11 mouse cellular contexts compared by ENCODE assay signal in the genomic region with DNA sequence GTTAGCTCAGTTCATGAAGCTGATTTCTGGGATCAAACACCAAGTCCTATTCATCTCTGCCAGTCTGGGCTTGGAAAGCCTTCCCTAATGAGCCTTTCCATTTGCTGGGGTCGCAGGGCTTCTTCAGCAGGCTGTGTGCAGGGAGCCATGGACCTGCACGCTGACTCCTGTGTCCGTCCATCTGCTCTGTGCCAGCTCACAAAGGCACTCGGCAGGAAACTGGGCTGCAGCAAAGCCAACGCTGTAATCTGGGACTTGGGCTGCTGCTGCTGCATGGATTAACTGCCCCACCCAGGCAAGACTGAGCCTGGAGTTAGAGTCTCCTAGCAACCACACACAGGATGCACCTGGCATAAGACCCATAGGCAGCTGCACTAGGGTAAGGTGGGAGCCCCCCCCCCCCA. TPM values are rescaled to one million over a fixed set of nuclear protein-coding genes. Genes with fewer than 3 reads are reported as not detected.
DNase-seq lines count a peak whose midpoint lies in the region; ATAC-seq and TF ChIP-seq lines count a peak whose summit lies in the region.
"Had no signal": no experiment of that assay in that cellular context is flagged by ENCODE, and none has a peak within 500 bp of the region (broad histone marks: within the 10 kb centered on the region; RNA-seq: fewer than 3 reads in every experiment).

No protein-coding gene starts in this region.

- peak; percentile 17 for DNase-seq in thymus, adult 2 months
- DNase-seq in thymus, adult 18-20 months, result no peak
- DNase-seq in hindbrain, embryonic 14.5 days (ENCODE audit: low spot score), result no peak
- no peak for DNase-seq in yolk sac, embryonic 10.5 days (ENCODE audit: low spot score)
- DNase-seq in adrenal gland, adult (ENCODE audit: inconsistent age in 2 of 2, low spot score in 1 of 2), result no peak
- no peak for DNase-seq in lung, postnatal 25 days (ENCODE audit: low spot score)
- DNase-seq: adrenal gland, adult 8-10 months; heart, postnatal 36 days; lung, embryonic 14.5 days had no signal

- no peak overlapping the region for H3K4me3 ChIP-seq in thymus, adult 2 months (ENCODE audit: control insufficient read depth, insufficient read depth, low read length)
- H3K4me3 ChIP-seq in hindbrain, embryonic 14.5 days (replicated peaks; ENCODE audit: low read length), result no peak overlapping the region
- no peak overlapping the region for H3K4me3 ChIP-seq in midbrain, embryonic 16.5 days (ENCODE audit: low read depth, low read length)
- H3K4me3 ChIP-seq in heart, embryonic 11.5 days (ENCODE audit: low read depth, low read length), result no peak overlapping the region

- WGBS in thymus, adult 2 months, result 42% methylated on average over 5 of the region's 5 CpGs
- 6% methylated on average over 5 of the region's 5 CpGs for WGBS in hindbrain, embryonic 14.5 days
- 6% methylated on average over 5 of the region's 5 CpGs for WGBS in midbrain, embryonic 16.5 days
- WGBS in heart, embryonic 11.5 days (ENCODE audit: insufficient replicate concordance), result 60% methylated on average over 5 of the region's 5 CpGs

- no peak overlapping the region for H3K27ac ChIP-seq in thymus, adult 2 months (ENCODE audit: control insufficient read depth, insufficient read depth, low read length)
- H3K27ac ChIP-seq in hindbrain, embryonic 14.5 days, result no peak overlapping the region
- H3K27ac ChIP-seq in midbrain, embryonic 16.5 days (ENCODE audit: low read length), result peak overlapping the region; percentile 17; the same call in 1 of the 2 replicates
- H3K27ac ChIP-seq in heart, embryonic 11.5 days (ENCODE audit: low read depth, low read length), result no peak overlapping the region

- TF ChIP-seq CTCF in thymus, adult 2 months (IDR thresholded peaks at IDR 0.05; ENCODE audit: borderline replicate concordance, control insufficient read depth, extremely low read depth, insufficient read depth, low read length, poor library complexity), result no peak

- H3K27me3 ChIP-seq in thymus, adult 2 months (ENCODE audit: control insufficient read depth, insufficient read depth, low read length), result no peaks in the 10 kb centered on the region
- no peaks in the 10 kb centered on the region for H3K27me3 ChIP-seq in hindbrain, embryonic 14.5 days (ENCODE audit: control insufficient read depth, insufficient read depth, low read length)
- no peaks in the 10 kb centered on the region for H3K27me3 ChIP-seq in midbrain, embryonic 16.5 days (ENCODE audit: control insufficient read depth, insufficient read depth, low read depth, low read length)
- H3K27me3 ChIP-seq in heart, embryonic 11.5 days (ENCODE audit: control insufficient read depth, insufficient read depth, low read length), result peaks cover 2% of the 10 kb centered on the region; the same call in 1 of the 2 replicates

- no peak overlapping the region for H3K4me2 ChIP-seq in hindbrain, embryonic 14.5 days (replicated peaks)
- no peak overlapping the region for H3K4me2 ChIP-seq in midbrain, embryonic 16.5 days (ENCODE audit: low read length)
- H3K4me2 ChIP-seq in heart, embryonic 11.5 days, result no peak overlapping the region
- H3K4me2 ChIP-seq: lung, embryonic 14.5 days had no signal

- H3K9ac ChIP-seq in hindbrain, embryonic 14.5 days, result no peak overlapping the region
- peak overlapping the region; percentile 1 for H3K9ac ChIP-seq in midbrain, embryonic 16.5 days (ENCODE audit: low read depth, low read length)
- H3K9ac ChIP-seq in heart, embryonic 11.5 days (ENCODE audit: low read depth, low read length), result no peak overlapping the region
- H3K9ac ChIP-seq: lung, embryonic 14.5 days had no signal

- H3K9me3 ChIP-seq in hindbrain, embryonic 14.5 days (ENCODE audit: control insufficient read depth, low read length), result no peaks in the 10 kb centered on the region
- no peaks in the 10 kb centered on the region for H3K9me3 ChIP-seq in midbrain, embryonic 16.5 days (replicated peaks; ENCODE audit: control insufficient read depth, low read length, poor library complexity, severe bottlenecking)
- H3K9me3 ChIP-seq in heart, embryonic 11.5 days (replicated peaks; ENCODE audit: control insufficient read depth, low read length), result no peaks in the 10 kb centered on the region

- peaks cover 32% of the 10 kb centered on the region for H3K4me1 ChIP-seq in thymus, adult 2 months (replicated peaks; ENCODE audit: control insufficient read depth, insufficient read depth, low read length)
- peaks cover 12% of the 10 kb centered on the region for H3K4me1 ChIP-seq in hindbrain, embryonic 14.5 days (replicated peaks; ENCODE audit: control insufficient read depth, insufficient read depth, low read length)
- peaks cover 22% of the 10 kb centered on the region for H3K4me1 ChIP-seq in midbrain, embryonic 16.5 days (ENCODE audit: control insufficient read depth, insufficient read depth, low read length)
- peaks cover 14% of the 10 kb centered on the region for H3K4me1 ChIP-seq in heart, embryonic 11.5 days (ENCODE audit: control insufficient read depth, insufficient read depth, low read length)

- no peak for TF ChIP-seq POLR2A in thymus, adult 2 months (IDR thresholded peaks at IDR 0.05; ENCODE audit: control insufficient read depth, extremely low read depth, insufficient read depth, low read length, poor library complexity)

- ATAC-seq in hindbrain, embryonic 14.5 days (ENCODE audit: low FRiP score), result peak; percentile 32; the same call in 1 of the 2 replicates
- peak; percentile 43; the same call in 1 of the 2 replicates for ATAC-seq in midbrain, embryonic 16.5 days
- no peak for ATAC-seq in heart, embryonic 11.5 days (replicated peaks; ENCODE audit: insufficient number of reproducible peaks, low FRiP score, low TSS enrichment)

- peaks cover 12% of the 10 kb centered on the region for H3K36me3 ChIP-seq in thymus, adult 2 months (ENCODE audit: control insufficient read depth, insufficient read depth, low read length)
- peaks cover 14% of the 10 kb centered on the region for H3K36me3 ChIP-seq in hindbrain, embryonic 14.5 days (replicated peaks; ENCODE audit: control insufficient read depth, insufficient read depth)
- H3K36me3 ChIP-seq in midbrain, embryonic 16.5 days (ENCODE audit: control insufficient read depth, insufficient read depth, low read length), result peaks cover 9% of the 10 kb centered on the region
- H3K36me3 ChIP-seq in heart, embryonic 11.5 days (ENCODE audit: control insufficient read depth, insufficient read depth, low read length), result peaks cover 8% of the 10 kb centered on the region; the same call in 1 of the 2 replicates

RNA-seq across cellular contexts. Expression of gene Ankrd40, which starts 16.2 kb away (rescaled TPM):
- 117 and 120 TPM in 2 replicates for polyA plus RNA-seq in thymus, adult 2 months (2012; rRNA removed)
- polyA plus RNA-seq in hindbrain, embryonic 14.5 days (2014; fragmentation: Nextera tagmentation; extraction: Ambion mirVana), result 12.8 and 12.9 TPM in 2 replicates
- polyA plus RNA-seq in midbrain, embryonic 16.5 days (2015; fragmentation: Nextera tagmentation; extraction: Ambion mirVana), result 8.5 and 10.2 TPM in 2 replicates
- 34.3 and 34.9 TPM in 2 replicates for polyA plus RNA-seq in heart, embryonic 11.5 days (2014; fragmentation: Nextera tagmentation; extraction: Ambion mirVana)

RNA-seq across cellular contexts. Expression of gene Luc7l3, which starts 22.2 kb away (rescaled TPM):
- polyA plus RNA-seq in thymus, adult 2 months (2012; rRNA removed), result 20.7 and 26.4 TPM in 2 replicates
- polyA plus RNA-seq in hindbrain, embryonic 14.5 days (2014; fragmentation: Nextera tagmentation; extraction: Ambion mirVana), result 94.9 and 105 TPM in 2 replicates
- 142 and 159 TPM in 2 replicates for polyA plus RNA-seq in midbrain, embryonic 16.5 days (2015; fragmentation: Nextera tagmentation; extraction: Ambion mirVana)
- 77.9 and 79.4 TPM in 2 replicates for polyA plus RNA-seq in heart, embryonic 11.5 days (2014; fragmentation: Nextera tagmentation; extraction: Ambion mirVana)

RNA-seq across cellular contexts. Expression of gene Abcc3, which starts 48.8 kb away (rescaled TPM):
- 21.5 and 28.4 TPM in 2 replicates for polyA plus RNA-seq in thymus, adult 2 months (2012; rRNA removed)
- 0.85 and 1.1 TPM in 2 replicates for polyA plus RNA-seq in hindbrain, embryonic 14.5 days (2014; fragmentation: Nextera tagmentation; extraction: Ambion mirVana)
- 0.57 and 0.92 TPM in 2 replicates for polyA plus RNA-seq in midbrain, embryonic 16.5 days (2015; fragmentation: Nextera tagmentation; extraction: Ambion mirVana)
- polyA plus RNA-seq in heart, embryonic 11.5 days (2014; fragmentation: Nextera tagmentation; extraction: Ambion mirVana), result 0.34 and 0.96 TPM in 2 replicates

Comparison
In these comparisons a context has a peak if more than half of its experiments do, and no peak if none do; other contexts are left out.
1. RNA of gene Abcc3, which starts 48.8 kb away (polyA plus RNA-seq): 21.5 to 28.4 TPM in thymus, adult 2 months; 0.85 to 1.1 TPM in hindbrain, embryonic 14.5 days, 0.57 to 0.92 TPM in midbrain, embryonic 16.5 days and 0.34 to 0.96 TPM in heart, embryonic 11.5 days; every median in the first group is over 10 times any median in the second.